Mouse (Mus musculus) WW6 (cell line): Measurements from ENCODE around the gene Rnf166.
A peak's percentile ranks its signal among the peaks of the same experiment; 100 is the strongest.

ENCODE experiments used
- DNase-seq: peaks from one replicate; pipeline ENCODE4 v3.0.0-alpha.2; 2013; ENCODE audit warnings: low read depth, low spot score

Gene Rnf166

DNA sequence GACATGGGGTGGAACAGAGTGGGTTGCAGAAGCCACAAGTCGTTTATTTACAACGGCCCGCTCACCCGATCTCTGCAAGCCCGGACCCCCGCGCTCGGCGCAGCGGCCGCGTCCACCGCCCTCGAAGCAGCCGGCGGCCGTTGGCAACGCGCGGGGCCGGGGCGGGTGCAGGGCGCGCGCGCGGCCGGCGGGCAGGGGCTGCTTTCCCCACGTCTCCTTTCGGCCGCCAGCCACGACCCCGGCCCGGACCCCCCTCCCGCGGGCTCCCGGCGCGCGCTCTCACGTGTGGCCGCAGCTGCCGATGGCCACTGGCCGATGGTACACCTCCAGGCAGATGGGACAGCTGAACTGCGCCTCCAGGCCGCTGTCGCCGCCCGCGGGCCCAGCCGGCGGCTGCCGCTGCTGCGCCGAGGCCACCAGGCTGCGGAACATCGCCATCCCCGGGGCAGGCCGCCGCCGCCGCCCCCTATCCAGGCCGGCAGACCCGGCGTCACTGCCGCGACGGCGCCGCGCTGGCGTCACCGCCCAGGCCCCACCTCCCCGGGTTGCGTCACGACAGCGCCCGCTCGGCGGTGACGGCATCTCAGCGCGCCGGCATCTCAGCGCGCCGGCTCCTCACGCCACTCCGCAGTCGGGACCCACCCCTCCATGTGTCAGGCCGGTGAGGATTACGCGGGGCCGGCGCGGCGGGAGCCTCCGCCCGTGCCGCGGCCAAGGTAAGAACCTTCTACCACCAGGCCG, at the start of gene Rnf166, which contains the start of gene Ctu2:
Rnf166 (minus strand) TSS at position 485 of the 741 bp plus-strand sequence.
Ctu2 (plus strand) TSS at position 564 of the 741 bp plus-strand sequence.
- peak; percentile 89 for DNase-seq

DNA sequence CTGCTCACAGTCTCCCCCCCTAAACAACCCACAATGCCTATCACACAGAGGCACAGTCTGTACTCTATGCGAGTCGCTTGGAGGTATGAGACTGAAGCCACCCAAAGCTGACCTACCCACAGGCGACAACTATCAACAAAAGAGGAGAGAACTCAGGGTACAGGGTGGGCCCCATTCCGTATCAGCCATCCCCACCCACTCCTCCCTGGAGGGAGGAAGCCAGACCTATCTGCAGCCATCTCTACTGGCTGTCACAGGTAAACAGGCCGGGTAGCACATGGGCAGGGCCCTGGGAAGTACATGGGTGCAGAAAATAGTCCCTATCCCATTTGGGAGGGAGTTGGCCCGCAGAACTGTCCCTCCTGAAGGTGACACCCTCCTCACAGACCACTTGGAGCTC, 49.1 kb upstream of the Rnf166 start:
- no peak for DNase-seq

DNA sequence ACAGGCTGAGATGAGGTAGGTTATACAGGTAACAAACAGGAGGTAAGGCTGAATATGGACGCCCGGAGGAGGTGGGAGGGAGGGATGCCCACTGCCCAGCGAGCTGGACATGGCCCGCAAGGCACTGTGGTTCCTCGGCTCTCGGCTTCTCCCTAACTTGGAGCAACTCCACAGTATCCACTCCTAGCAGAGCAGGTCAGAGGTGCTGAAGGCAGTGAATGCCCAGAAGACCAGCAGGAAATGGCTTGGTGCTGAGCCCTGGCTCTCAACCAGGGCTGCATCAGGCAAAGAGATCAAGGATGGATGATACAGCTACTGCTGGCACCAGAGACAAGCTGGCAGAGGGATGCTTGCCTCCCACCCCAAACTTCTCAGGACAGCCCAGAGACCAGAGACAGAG, 48.6 kb upstream of the Rnf166 start:
- no peak for DNase-seq

DNA sequence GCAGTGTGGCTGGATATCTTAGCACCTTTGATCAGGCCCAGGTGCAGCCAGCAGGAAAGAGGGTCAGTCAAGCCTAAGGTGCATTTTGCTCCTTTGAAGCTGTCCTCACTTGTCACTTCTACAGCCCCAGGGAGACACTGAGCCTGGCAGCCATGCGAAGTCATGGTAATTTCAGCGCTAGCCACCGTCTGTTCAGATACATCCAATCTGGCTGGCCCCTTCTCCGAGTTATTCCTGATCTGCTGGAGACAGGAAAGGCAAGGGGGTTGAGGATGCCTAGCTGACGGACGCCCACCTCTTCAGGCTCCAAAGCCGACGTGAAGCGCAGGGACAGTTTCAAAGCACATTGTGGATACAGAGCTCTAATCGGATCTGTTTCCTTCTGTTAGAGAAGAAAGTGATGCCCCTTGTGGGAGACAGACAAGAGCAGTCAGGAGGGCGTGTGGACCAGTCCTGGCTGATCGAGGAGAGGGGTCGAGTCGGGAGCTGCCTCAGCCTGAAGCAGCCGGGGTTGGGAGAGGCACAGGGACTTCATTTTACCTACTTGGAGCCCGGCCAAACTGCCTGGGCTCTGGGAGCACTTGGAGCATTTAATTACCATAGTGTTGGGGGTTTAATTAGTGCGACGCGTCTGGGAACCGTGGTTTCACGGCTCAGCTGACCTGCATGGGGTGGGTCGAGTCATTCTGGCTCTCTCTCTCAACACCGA, 47.9 kb upstream of the Rnf166 start:
- DNase-seq: no peak

DNA sequence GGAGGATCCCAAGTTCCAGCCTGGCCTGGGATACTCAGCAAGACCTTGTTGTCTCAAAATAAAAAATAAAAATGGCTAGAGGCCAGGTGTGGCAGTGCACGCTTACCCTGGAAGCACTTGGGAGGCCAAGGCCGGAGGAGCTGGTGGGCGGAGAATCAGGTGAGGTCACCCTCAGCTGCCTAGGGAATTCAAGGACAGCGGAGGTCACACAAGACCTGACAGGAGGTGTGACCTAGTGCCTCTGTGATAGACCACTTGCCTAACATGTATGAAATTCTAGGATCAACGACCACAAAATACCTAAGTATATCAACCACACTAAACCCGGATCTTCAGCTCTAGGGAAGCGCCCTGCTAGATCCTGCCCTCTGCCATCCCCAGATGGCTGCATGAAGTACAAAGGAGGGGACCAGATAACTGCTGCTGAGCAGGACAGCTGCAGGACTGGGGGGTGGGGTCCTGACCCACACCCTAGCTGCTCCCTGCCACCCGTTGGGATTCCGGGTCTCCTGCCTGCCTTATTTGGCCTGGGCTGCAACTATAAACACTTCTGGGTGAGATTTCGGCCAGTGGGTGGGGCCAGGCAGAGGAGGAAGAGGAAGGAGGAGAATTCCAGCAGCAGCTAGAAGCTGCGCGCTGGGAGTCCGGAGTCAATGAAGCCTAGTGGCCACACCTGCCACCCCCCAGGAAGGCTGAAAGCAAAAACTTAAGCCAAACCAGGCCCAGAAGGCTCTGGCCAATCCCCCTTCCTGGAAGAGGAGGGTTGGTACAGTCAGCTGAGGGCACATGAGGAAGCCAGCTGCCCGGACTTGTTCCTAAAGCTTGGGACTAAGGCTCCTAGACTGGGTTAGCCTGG, 47.2 kb upstream of the Rnf166 start:
- DNase-seq: peak; percentile 73

DNA sequence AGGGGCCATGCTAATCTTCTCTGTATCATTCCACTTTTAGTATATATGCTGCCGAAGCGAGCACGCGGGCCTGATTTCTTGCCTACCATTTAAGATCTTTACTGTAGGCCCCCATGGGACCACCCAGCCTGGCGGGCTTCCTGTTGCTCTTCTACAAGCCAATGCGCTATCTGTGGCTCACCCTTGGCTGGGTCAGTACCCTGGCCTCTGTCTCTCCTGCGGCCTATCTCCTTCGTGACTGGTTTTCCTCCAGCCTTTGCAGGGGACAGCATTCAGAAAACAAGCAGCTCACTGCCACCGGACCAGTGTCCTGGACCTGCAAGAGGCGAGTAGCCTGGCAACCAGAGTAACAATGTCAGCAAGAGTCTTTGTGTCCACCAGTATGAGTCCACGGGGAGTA, 44.7 kb upstream of the Rnf166 start:
- no peak for DNase-seq

DNA sequence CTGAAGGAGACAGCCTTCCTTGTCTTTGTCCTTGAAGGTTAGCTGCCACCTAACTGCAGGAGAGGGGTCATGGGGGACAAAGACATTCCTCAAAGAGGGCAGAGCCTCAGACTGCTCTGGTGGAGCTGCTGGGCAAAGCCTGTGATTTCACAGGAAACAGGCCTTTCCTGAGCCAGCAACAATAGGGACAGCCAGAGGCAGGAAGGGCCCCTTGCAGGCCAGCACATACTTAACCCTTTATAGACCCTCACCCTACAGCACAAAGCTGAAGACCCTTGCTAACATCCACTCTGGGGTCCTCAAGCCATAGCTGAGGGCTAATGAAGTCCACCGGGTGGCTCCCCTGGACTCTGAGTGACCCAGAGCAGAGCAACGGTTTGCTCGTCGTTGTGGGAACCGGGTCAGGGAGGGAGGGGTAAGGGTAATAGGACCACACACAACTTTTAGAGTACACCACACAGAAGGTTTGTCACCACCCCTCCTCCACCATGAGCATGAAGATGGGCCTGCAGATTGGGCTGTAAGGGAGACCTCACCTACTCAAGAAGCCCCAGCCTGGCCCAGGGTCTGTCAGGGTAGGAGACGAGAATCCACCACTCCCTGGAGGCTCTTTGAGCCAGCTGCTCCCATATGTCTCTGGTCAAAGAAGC, 41.8 kb upstream of the Rnf166 start:
- no peak for DNase-seq

DNA sequence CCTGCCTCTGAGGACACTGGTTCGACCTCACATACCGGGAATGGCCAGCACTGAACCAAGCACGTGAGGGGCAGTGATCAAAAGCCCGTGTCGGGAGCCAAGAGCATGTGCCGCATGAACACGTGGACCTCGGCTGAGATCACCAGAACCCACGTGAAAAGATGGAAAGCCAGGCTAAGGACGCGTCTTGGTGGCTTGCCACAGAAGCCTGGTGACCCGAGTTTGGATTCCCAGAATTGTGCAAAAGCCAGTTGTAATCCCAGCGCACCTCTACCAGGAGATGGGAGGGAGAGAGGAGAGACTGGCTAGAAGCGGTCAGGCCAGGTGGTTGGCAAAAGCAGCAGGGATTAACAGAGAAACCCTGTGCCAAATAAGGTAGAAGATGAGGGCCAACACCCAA, 39.8 kb upstream of the Rnf166 start:
- no peak for DNase-seq

DNA sequence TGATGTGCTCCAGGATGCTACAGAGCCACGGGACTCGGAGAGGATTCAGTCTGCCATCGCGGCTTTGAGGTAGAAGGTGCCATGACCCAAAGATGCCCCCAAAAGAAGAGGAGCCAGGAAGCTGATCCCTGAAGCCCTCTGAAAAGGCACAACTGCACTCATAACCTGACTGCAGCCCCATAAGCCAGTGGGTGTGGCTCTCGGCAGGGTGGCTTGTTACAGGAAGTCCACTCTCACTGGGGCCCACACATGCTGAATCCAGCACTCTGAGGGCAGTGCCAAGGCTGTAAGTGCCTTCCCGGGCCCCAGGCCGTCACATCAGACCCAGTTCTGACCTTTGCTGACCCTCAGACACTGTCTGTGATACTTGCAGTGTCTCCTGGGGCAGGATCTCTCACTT, 36.5 kb upstream of the Rnf166 start:
- no peak for DNase-seq

DNA sequence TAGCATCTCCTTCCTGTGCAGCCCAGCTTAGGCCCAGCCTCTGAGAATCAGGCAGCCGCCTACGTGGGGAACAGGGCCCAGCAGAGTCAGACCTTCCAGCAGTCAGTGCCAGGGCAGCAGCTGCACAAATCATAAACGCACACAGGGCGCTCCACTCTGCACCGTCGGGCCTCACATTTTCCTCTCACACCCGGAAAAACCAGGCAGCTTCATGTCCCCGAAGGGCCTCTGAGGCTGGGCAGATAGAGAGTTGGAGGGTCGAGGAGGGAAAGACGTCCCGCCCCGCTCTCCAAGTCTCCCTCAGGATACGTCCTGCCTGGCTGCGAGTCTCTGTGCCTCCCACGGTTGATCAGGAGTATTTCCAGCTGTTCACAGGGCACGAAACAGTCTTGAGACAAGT, 35.7 kb upstream of the Rnf166 start:
- DNase-seq: no peak

DNA sequence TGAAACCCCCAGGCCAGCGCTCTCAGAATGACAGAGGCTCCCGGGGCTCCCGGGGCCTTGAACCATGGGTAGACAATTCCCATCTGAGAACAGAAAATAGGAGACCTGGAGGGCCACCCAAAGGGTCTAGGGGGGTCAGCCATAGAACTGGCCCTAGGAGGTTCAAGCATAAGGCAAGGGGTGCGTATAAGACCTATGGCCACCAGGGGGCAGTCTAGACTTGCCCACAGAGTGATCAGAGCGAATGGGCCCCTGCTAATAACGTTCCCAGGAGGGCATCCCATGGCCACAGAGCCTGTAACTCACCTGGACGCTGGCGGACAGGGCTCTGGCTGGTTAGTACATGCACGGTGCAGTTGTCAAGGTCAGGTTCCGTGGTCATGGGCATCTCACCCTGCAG, 25.0 kb upstream of the Rnf166 start:
- peak; percentile 49 for DNase-seq

DNA sequence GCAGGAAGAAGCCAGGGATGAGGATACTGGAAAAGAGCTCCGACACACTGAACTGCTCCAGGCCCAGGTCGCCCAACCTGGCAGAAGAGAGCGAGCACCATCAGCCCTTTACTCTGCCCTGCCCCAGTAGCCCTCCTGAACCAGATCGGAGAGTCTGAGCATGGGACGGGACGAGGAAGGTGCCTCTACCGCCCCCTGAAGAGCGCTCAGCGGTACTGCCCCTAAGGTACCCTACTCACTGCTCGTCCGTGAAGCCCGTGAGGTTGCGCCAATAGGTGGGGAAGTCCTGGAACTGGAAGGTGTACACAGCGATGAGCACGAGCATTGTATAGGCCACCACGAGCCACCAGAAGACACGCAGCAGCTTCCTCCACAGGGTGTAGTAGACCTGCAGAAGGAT, 22.0 kb upstream of the Rnf166 start:
- peak; percentile 75 for DNase-seq

DNA sequence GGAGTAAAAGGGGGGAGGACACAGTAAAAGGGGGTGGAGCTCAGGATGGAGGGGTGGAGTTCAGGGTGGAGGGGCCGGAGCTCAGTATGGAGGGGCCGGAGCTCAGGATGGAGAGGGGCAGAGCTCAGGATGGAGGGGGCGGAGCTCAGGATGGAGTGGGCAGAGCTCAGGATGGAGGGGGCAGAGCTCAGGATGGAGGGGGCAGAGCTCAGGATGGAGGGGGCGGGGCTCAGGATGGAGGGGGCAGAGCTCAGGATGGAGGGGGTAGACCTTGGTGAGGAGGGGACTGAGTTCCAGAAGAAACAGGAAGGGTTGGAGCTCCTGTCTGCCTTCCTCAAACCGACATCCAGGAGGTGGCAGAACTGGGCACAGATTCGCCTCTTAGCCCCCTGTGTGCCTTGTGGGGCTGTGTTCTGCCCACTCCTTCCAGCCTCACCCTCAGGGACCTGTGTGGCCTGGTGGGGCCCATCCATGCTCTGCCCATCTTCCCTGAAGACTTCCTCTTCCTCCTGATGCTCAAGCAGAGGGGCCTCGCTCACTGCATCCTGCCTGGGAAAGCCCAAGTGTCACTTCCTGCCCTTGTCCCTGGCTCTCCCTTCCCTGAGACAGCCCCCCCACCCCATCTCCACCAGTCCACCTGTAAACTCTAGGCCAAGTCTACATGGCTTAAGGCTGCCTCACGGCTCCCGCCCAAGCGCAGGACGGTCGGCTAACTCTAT, 21.3 kb upstream of the Rnf166 start:
- no peak for DNase-seq

DNA sequence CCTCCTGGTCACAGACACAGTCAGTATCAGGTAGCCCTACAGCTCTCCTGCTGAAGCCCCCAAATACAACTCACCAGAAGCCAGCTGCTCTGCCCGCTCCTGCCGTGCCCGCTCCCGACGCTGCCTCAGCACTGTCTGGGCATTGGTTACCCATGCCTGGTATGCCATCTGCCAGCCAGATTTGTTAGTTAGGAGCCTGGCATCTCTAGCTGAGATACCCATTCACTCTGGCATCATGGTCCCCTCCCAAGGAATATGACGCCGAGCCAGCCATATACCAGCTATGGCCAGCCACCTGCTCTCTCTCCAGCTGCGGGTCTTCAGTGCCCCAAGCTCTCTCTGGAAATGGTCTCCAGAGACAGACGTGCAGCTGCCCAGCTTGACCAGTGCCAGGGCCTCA, 12.5 kb upstream of the Rnf166 start:
- DNase-seq: no peak

DNA sequence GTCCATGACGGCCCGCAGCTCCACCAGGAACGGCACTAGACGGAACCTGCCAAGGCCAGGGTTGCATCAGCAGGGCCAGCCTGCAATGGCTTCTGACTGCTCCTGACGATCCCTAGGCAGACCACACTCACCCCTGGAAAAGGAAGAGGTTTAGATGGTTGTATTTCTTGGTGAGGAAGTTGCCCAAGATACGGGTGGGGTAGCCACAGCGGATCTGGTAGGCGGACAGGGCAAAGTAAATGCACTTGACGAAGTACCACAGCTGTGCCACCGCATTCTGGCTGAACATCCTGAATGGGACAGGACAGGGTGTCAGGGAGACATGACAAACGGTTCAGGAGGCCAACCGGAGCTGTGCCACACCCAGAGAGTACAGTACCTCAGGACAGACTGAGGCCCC, 9.0 kb upstream of the Rnf166 start:
- no peak for DNase-seq

DNA sequence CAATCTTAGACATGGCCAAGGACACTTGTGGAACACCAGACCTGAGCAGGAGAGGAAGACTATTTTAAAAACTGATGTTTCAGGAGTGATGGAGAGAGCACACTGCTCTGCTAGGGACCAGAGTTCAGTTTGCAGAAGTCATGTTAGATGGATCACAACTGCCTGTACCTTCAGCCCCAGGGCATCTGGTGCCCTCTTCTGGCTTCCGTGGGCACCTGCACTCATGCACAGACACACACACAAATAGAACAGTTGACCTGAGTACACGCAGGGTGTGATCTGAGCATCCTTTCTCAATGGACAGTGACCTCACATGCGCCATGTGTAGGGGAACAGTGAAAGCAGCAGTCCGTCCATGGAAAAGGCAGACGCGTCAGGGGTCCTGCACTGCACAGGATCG, 8.0 kb upstream of the Rnf166 start:
- DNase-seq: no peak

DNA sequence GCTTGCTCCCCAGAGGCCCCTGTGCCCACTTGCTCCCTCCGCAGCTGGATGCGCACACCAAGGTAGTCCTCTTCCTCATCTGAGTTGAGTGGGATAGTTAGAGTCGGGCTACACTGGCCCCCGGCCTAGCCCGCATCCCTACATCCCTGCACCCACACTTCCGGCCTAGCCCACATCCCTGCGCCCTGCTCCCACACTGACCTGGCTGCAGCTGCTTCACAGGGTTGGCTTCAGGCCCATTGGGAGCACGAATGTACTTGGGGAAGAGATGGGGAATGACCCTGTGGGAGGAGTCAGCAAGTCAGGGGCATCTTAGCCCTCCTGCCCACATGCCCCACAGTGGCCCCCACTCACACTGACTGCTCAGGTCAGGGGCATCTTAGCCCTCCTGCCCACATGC, 6.6 kb upstream of the Rnf166 start:
- DNase-seq: no peak

DNA sequence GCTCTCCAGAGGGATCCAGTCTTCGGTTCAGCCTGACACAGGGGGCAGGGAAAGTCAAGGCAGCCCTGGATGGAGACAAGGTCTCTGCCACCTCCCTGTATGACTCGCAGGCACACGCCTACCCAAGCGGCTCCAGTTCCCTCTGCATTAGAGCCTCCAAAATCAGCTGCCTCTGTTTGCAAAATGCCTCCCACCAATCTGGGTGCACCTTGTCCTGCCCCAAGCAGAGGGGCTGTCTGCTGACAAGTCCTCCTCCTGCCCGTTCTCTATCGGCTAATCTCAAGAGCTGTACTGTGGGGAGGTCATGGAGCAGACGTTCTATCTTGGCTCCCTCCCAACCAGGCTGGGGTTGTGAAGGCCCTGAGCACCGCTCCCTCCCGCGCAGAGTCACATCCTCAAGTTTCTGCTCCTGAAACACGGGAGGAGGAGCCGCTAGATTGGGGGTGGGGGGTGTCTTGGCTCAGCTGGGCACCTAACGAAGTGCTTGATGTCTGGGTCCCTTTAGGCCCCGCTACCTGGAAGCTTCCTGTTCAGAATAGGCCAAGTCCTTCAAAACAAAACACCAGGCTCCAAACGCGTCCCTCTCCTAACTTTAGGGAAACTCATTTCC, 808 bp downstream of the Rnf166 start:
- no peak for DNase-seq

DNA sequence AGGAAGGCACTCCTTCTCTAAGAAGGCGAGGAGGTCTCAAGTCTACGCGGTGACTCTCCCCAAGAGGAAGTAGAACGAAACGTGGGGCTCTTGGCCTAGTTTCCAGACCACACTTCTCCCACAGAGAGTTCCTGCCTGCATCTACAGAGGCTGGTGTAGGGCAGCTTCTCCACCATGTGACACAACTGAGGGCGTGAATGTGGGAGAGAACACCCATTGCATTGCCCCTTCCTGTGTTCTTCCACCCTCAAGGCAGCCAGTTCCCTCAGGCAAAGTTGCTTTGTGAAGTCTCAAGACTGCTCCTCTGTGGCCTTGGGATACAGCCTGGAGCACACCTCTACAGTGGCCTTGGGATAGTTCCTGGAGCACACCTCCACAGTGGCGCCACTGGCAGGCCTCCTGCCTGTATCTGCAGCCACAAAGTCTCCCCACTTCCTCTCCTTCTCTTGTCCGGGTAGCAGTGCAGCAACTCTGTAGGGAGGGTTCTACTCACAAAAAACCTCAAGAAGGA, 1.9 kb downstream of the Rnf166 start:
- no peak for DNase-seq

DNA sequence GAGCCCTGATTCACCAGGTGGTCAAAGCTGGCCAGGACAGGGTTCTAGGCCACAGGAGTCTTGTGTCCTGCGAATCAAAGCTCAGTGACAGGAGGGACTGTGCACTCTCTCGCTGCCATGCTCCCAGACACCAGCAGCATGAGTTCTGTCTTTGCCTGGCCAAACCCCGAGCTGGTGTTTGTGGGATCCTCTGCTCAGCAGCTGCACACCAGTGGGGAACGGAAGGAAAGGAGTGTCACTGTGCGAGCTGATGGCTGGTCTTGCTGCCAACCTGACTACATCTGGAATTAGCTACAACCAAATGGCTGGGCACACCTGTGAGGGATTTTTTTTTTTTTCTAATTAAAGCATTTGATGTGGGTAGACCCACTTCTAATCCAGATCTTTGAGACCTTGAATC, 5.2 kb downstream of the Rnf166 start:
- no peak for DNase-seq

DNA sequence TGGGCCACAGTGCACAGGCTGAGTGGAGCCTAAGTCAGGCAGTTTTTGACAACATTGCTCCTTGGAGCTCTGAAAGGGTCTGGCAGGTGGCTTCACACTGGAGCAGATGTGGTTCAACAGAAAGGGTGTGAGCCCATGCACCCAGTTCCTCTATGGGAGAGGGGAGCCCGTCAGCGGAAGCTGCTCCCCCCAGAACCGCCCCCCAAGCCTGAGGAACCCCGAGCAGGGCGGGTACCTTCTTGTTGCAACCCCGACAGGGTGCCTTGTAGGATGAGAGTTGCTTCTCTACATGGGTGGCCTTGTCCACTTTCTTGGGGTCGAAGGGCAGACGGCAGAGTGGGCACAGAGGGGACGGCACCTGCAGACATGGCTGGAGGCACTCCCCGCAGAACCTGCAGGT, 5.9 kb downstream of the Rnf166 start:
- DNase-seq: no peak
